Mouse (Mus musculus) telencephalon, adult 2 months (tissue): Measurements from ENCODE around the gene Mapre1.

ENCODE experiments used
- DNase-seq: peaks from one replicate; pipeline ENCODE4 v3.0.0-alpha.2; 2011; ENCODE audit warnings: low read depth, low spot score

Gene Mapre1

DNA sequence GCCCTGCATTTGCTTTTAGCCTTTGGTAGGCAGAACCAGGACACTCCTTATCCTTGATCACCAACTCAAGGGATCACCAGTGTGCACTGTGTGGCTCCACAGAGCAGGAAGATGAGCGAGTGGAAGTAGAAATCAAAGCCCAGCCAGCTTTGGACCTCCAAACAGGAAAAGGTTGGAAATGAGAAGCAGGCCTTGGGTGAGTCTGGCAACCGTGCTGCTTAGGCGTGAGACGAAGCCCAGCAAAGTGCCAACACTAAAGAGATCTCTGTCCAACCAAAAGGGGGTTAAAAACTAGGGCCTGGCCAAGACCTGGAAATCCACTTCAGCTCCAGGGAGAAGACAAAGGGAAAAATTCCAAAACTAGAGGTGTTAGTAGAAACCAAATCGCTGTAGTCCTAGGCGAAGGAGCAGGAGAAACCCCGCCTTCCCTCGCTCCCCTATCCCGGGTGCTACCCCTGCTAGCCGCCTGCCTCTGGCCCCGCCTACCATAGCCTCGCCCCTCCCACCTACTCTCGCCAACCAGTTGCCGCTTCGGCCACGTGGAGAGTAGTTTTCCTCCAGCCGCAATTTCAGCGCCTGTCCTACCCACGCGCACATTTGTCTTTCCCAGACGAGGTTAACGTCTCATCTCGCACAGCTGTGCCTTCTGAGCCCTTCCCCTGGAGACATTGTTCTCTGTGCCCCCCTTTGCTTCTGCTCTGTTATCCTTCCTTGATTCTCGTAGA is 37.7 kb downstream of the Mapre1 start:
- DNase-seq: peak; percentile 18

- no peak for DNase-seq
Measured at GRCm38 (mm10) chr2:153779394-153779981, 38.4 kb downstream of the Mapre1 start, which contains the start of gene Efcab8. TSS of gene Efcab8 (plus strand) at chr2:153779931.

GRCm38 (mm10) chr2:153781181-153781580 is 40.1 kb downstream of the Mapre1 start:
- DNase-seq: no peak

GRCm38 (mm10) chr2:153784668-153785067 is 43.6 kb downstream of the Mapre1 start:
- no peak for DNase-seq

DNA sequence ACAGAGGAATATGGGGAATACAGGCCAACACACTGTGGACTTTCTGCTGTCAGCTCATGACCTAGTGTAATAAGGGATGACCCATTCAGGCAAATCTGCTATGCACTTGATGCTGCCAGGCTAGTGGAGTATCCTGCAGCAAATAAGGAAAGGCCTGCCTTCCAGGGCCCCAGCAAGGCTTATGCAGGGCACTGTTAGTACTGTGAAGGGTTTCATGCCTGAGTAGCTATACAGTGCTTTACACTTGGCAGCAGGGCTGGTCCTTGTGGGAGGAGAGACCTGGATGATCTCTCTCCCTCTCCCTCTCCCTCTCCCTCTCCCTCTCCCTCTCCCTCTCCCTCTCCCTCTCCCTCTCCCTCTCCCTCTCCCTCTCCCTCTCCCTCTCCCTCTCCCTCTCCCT is 52.3 kb downstream of the Mapre1 start:
- no peak for DNase-seq

GRCm38 (mm10) chr2:153795090-153795489 is 54.0 kb downstream of the Mapre1 start:
- no peak for DNase-seq

GRCm38 (mm10) chr2:153807464-153807863 is 66.4 kb downstream of the Mapre1 start:
- DNase-seq: peak; percentile 50

DNA sequence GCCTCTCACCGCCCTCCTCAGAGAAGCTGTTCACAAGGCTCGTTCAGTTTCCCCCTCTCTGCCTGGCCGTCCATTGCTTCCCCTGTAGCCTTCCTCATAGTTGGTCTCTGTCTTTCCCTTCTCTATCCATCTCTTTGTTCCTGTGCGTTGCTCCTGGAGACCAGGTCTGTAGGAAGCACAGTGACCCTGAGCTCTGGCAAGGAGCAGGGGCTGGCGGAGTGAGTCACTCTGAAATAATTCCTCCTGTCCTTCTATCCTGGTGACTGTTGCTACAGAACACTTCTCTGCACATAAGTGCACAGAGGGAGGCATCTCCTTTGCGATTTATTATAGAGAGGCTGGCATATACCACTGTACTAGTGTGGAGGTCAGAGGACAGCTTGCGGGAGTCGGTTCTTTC is 67.1 kb downstream of the Mapre1 start:
- DNase-seq: no peak

DNA sequence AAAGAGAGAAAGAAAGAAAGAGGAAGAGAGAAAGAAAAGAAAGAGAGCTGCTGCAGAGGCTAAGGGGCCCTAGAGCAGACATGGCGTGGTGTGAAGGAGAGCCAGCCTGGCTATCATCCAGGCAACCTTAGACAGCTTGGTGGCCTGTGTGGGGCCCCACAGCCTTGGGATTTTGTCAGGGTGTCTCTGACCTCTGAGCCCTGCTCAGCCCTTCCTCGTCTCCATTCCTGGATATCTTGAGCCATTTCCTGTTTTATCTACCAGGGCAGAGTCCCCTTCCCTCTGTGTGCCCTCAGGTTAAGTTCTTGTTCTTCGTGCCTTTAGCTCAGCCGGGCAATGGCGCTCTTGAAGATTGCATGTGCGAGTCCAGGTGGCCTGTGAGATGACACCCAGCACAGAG is 67.8 kb downstream of the Mapre1 start:
- DNase-seq: no peak

GRCm38 (mm10) chr2:153809921-153810320 is 68.8 kb downstream of the Mapre1 start:
- DNase-seq: no peak

- no peak for DNase-seq
Measured at GRCm38 (mm10) chr2:153822005-153822543, 81.0 kb downstream of the Mapre1 start.
